Comparison of ENCODE assay signal across 7 mouse cellular contexts in genomic region chr4:117858794-117859193, GRCm38 (mm10). TPM values are rescaled to one million over a fixed set of nuclear protein-coding genes. Genes with fewer than 3 reads are reported as not detected.
DNase-seq lines count a peak whose midpoint lies in the region; ATAC-seq lines count a peak whose summit lies in the region.

No protein-coding gene starts in this region.

- H3K4me3 ChIP-seq in neural tube, embryonic 12.5 days = no peak overlapping the region
- no peak overlapping the region for H3K4me3 ChIP-seq in embryonic facial prominence, embryonic 10.5 days
- no peak overlapping the region for H3K4me3 ChIP-seq in liver, embryonic 16.5 days (ENCODE audit: low read depth, low read length)

- no peak overlapping the region for H3K9ac ChIP-seq in neural tube, embryonic 12.5 days
- no peak overlapping the region for H3K9ac ChIP-seq in liver, embryonic 16.5 days (ENCODE audit: low read depth, low read length)

- no peak overlapping the region for H3K27ac ChIP-seq in neural tube, embryonic 12.5 days
- no peak overlapping the region for H3K27ac ChIP-seq in embryonic facial prominence, embryonic 10.5 days (replicated peaks)
- H3K27ac ChIP-seq in liver, embryonic 16.5 days (ENCODE audit: low read length) = no peak overlapping the region

- H3K9me3 ChIP-seq in neural tube, embryonic 12.5 days = no peaks in the 10 kb centered on the region
- H3K9me3 ChIP-seq in embryonic facial prominence, embryonic 10.5 days = no peaks in the 10 kb centered on the region
- no peaks in the 10 kb centered on the region for H3K9me3 ChIP-seq in liver, embryonic 16.5 days (replicated peaks; ENCODE audit: control insufficient read depth, low read length)

- H3K4me2 ChIP-seq in neural tube, embryonic 12.5 days (replicated peaks) = no peak overlapping the region
- no peak overlapping the region for H3K4me2 ChIP-seq in liver, embryonic 16.5 days (ENCODE audit: low read depth, low read length)

- WGBS in neural tube, embryonic 12.5 days = 72% methylated on average over 3 of the region's 3 CpGs
- 69% methylated on average over 3 of the region's 3 CpGs for WGBS in embryonic facial prominence, embryonic 10.5 days
- 81% methylated on average over 3 of the region's 3 CpGs for WGBS in liver, embryonic 16.5 days (ENCODE audit: insufficient replicate concordance)

- H3K36me3 ChIP-seq in neural tube, embryonic 12.5 days = no peaks in the 10 kb centered on the region
- H3K36me3 ChIP-seq in embryonic facial prominence, embryonic 10.5 days (replicated peaks) = peaks cover 15% of the 10 kb centered on the region
- peaks cover 84% of the 10 kb centered on the region for H3K36me3 ChIP-seq in liver, embryonic 16.5 days (ENCODE audit: control insufficient read depth, insufficient read depth)

- no peaks in the 10 kb centered on the region for H3K27me3 ChIP-seq in neural tube, embryonic 12.5 days (replicated peaks)
- no peaks in the 10 kb centered on the region for H3K27me3 ChIP-seq in embryonic facial prominence, embryonic 10.5 days (replicated peaks; ENCODE audit: low read depth, poor library complexity, severe bottlenecking)
- H3K27me3 ChIP-seq in liver, embryonic 16.5 days (ENCODE audit: control insufficient read depth, insufficient read depth, low read depth, low read length) = no peaks in the 10 kb centered on the region

- ATAC-seq in neural tube, embryonic 12.5 days (ENCODE audit: low FRiP score, low read depth) = peak; percentile 44; the same call in 1 of the 2 replicates
- ATAC-seq in liver, embryonic 16.5 days (ENCODE audit: low read depth) = peak; percentile 54

- DNase-seq in neural tube, embryonic 10.5 days (ENCODE audit: extremely low spot score, low spot score) = no peak
- DNase-seq in adrenal gland, adult 2 months = peak; percentile 66
- DNase-seq in embryonic facial prominence, embryonic 10.5 days (ENCODE audit: low spot score) = peak; percentile 60
- peak; percentile 73 for DNase-seq in kidney, adult 9 months
- DNase-seq in spleen, adult 18-20 months = peak; percentile 32 to 47

- peaks cover 19% of the 10 kb centered on the region for H3K4me1 ChIP-seq in neural tube, embryonic 12.5 days
- H3K4me1 ChIP-seq in embryonic facial prominence, embryonic 10.5 days = peaks cover 26% of the 10 kb centered on the region
- peaks cover 12% of the 10 kb centered on the region for H3K4me1 ChIP-seq in liver, embryonic 16.5 days (ENCODE audit: control insufficient read depth, low read depth, low read length)

RNA-seq across cellular contexts. Expression of gene Ccdc24, which starts 13.6 kb away (rescaled TPM):
- 1.4 and 2.7 TPM in 2 replicates for polyA plus RNA-seq in neural tube, embryonic 12.5 days (2016; fragmentation: Nextera tagmentation; extraction: Ambion mirVana)
- 1 to 10 TPM in 1 of 2 experiments, under 1 TPM in 1; 0.52 to 1.1 TPM for total RNA-seq in adrenal gland, adult 2 months (2021)
- 2.4 and 2.5 TPM in 2 replicates for polyA plus RNA-seq in adrenal gland, adult 2 months (2012; rRNA removed)
- polyA plus RNA-seq in embryonic facial prominence, embryonic 10.5 days (2016; fragmentation: Nextera tagmentation; extraction: Ambion mirVana) = 1.4 and 1.7 TPM in 2 replicates
- 0.88 and 1.1 TPM in 2 replicates for polyA plus RNA-seq in liver, embryonic 16.5 days (2015; fragmentation: Nextera tagmentation; extraction: Ambion mirVana)

RNA-seq across cellular contexts. Expression of gene Slc6a9, which starts 24.5 kb away (rescaled TPM):
- polyA plus RNA-seq in neural tube, embryonic 12.5 days (2016; fragmentation: Nextera tagmentation; extraction: Ambion mirVana) = 16.6 and 17.3 TPM in 2 replicates
- 10 to 100 TPM in 1 of 2 experiments, 1 to 10 TPM in 1; 9.0 to 14.5 TPM for total RNA-seq in adrenal gland, adult 2 months (2021)
- 29.7 and 39.7 TPM in 2 replicates for polyA plus RNA-seq in adrenal gland, adult 2 months (2012; rRNA removed)
- polyA plus RNA-seq in embryonic facial prominence, embryonic 10.5 days (2016; fragmentation: Nextera tagmentation; extraction: Ambion mirVana) = 8.2 and 10.2 TPM in 2 replicates
- 46.7 and 53.7 TPM in 2 replicates for polyA plus RNA-seq in liver, embryonic 16.5 days (2015; fragmentation: Nextera tagmentation; extraction: Ambion mirVana)

RNA-seq across cellular contexts. Expression of gene B4galt2, which starts 24.5 kb away (rescaled TPM):
- 44.5 and 46.9 TPM in 2 replicates for polyA plus RNA-seq in neural tube, embryonic 12.5 days (2016; fragmentation: Nextera tagmentation; extraction: Ambion mirVana)
- 10 to 100 TPM in 1 of 2 experiments, 1 to 10 TPM in 1; 8.7 to 12.1 TPM for total RNA-seq in adrenal gland, adult 2 months (2021)
- 63.8 and 65.8 TPM in 2 replicates for polyA plus RNA-seq in adrenal gland, adult 2 months (2012; rRNA removed)
- 24.7 and 27.2 TPM in 2 replicates for polyA plus RNA-seq in embryonic facial prominence, embryonic 10.5 days (2016; fragmentation: Nextera tagmentation; extraction: Ambion mirVana)
- 0.76 and 1.3 TPM in 2 replicates for polyA plus RNA-seq in liver, embryonic 16.5 days (2015; fragmentation: Nextera tagmentation; extraction: Ambion mirVana)

RNA-seq across cellular contexts. Expression of gene Atp6v0b, which starts 28.3 kb away (rescaled TPM):
- polyA plus RNA-seq in neural tube, embryonic 12.5 days (2016; fragmentation: Nextera tagmentation; extraction: Ambion mirVana) = 308 and 323 TPM in 2 replicates
- total RNA-seq in adrenal gland, adult 2 months (2021) = 100 to 1,000 TPM; 208 to 226 TPM
- polyA plus RNA-seq in adrenal gland, adult 2 months (2012; rRNA removed) = 597 and 627 TPM in 2 replicates
- polyA plus RNA-seq in embryonic facial prominence, embryonic 10.5 days (2016; fragmentation: Nextera tagmentation; extraction: Ambion mirVana) = 157 and 162 TPM in 2 replicates
- polyA plus RNA-seq in liver, embryonic 16.5 days (2015; fragmentation: Nextera tagmentation; extraction: Ambion mirVana) = 160 and 165 TPM in 2 replicates

RNA-seq across cellular contexts. Expression of gene Dph2, which starts 33.0 kb away (rescaled TPM):
- polyA plus RNA-seq in neural tube, embryonic 12.5 days (2016; fragmentation: Nextera tagmentation; extraction: Ambion mirVana) = 23.0 and 27.5 TPM in 2 replicates
- total RNA-seq in adrenal gland, adult 2 months (2021) = 1 to 10 TPM; 9.5 to 9.7 TPM
- 16.5 and 18.9 TPM in 2 replicates for polyA plus RNA-seq in adrenal gland, adult 2 months (2012; rRNA removed)
- polyA plus RNA-seq in embryonic facial prominence, embryonic 10.5 days (2016; fragmentation: Nextera tagmentation; extraction: Ambion mirVana) = 24.8 and 26.6 TPM in 2 replicates
- 5.1 and 5.8 TPM in 2 replicates for polyA plus RNA-seq in liver, embryonic 16.5 days (2015; fragmentation: Nextera tagmentation; extraction: Ambion mirVana)

Comparison
In these comparisons a context has a peak if more than half of its experiments do, and no peak if none do; other contexts are left out.
1. RNA of gene B4galt2, which starts 24.5 kb away (polyA plus RNA-seq): 63.8 to 65.8 TPM in adrenal gland, adult 2 months, 44.5 to 46.9 TPM in neural tube, embryonic 12.5 days and 24.7 to 27.2 TPM in embryonic facial prominence, embryonic 10.5 days; 0.76 to 1.3 TPM in liver, embryonic 16.5 days; every median in the first group is over 10 times any median in the second.